Mouse (Mus musculus) midbrain, postnatal 0 days (tissue): ENCODE measurements at regions not wholly inside any gene's neighbourhood (a gene's known extent, or its start where the extent isn't known, plus 50 kb on each side); places are given as distances from the start of the nearest gene placed in this dataset.
"Not testable (repeated sequence)": the region's sequence is repeated elsewhere in the genome, so short reads cannot be mapped to it uniquely, and the experiment has no call there.

Source experiments
- ATAC-seq: fragments of 200-750 bp; cut with Nextera tagmentation; 2 replicates; pipeline ENCODE4 v1.8.0; 2017; ENCODE audit warnings: moderate number of reproducible peaks, mild to moderate bottlenecking, moderate TSS enrichment, moderate library complexity; ENCODE audit not compliant: low FRiP score
- DNase-seq: peaks from one replicate; pipeline ENCODE4 v3.0.0-alpha.2; 2015; ENCODE audit warnings: low spot score
- H3K27ac ChIP-seq: fragments of 300-500 bp; sonication (generic); 2 replicates; pipeline ENCODE4 v1.5.1; 2014; ENCODE audit warnings: low read depth, mild to moderate bottlenecking, low read length, mixed read lengths
- H3K27me3 ChIP-seq: fragments of 300-500 bp; sonication (generic); 2 replicates; pipeline ENCODE4 v1.6.1; 2014; ENCODE audit warnings: low read length, control low read depth, mixed read lengths; ENCODE audit not compliant: insufficient read depth
- H3K36me3 ChIP-seq: fragments of 300-500 bp; sonication (generic); 2 replicates; pipeline ENCODE4 v1.6.1; 2014; ENCODE audit warnings: low read length, control low read depth, mixed read lengths; ENCODE audit not compliant: insufficient read depth
- H3K4me1 ChIP-seq: fragments of 300-500 bp; sonication (generic); 2 replicates; pipeline ENCODE4 v1.6.1; 2014; ENCODE audit warnings: mild to moderate bottlenecking, control low read depth, antibody characterized with exemption, low read length, mixed read lengths; ENCODE audit not compliant: insufficient read depth
- H3K4me2 ChIP-seq: fragments of 300-500 bp; sonication (generic); 2 replicates; pipeline ENCODE4 v1.6.1; 2014; ENCODE audit warnings: low read depth, mild to moderate bottlenecking, low read length, mixed read lengths; ENCODE audit not compliant: poor library complexity, severe bottlenecking
- H3K4me3 ChIP-seq: fragments of 300-500 bp; sonication (generic); 2 replicates; pipeline ENCODE4 v1.5.1; 2014; ENCODE audit warnings: low read depth, mild to moderate bottlenecking, low read length, moderate library complexity
- H3K9ac ChIP-seq: fragments of 300-500 bp; sonication (generic); replicated peaks from 2 replicates; pipeline ENCODE4 v1.6.1; 2014; ENCODE audit warnings: mild to moderate bottlenecking, low read length, moderate library complexity, mixed read lengths; ENCODE audit not compliant: poor library complexity, severe bottlenecking
- H3K9me3 ChIP-seq: fragments of 300-500 bp; sonication (generic); 2 replicates; pipeline ENCODE4 v1.6.1; 2016; ENCODE audit warnings: low read length, control low read depth
- CTCF ChIP-seq: IDR thresholded peaks from 2 replicates; pipeline ENCODE4 v1.5.1; 2016; ENCODE audit warnings: antibody characterized with exemption, mild to moderate bottlenecking
- WGBS: fragments of 180-500 bp; shearing (Covaris S2); extraction: QIAGEN DNeasy Blood & Tissue Kit; methylation state at CpG from one replicate; pipeline ENCODE4 v1.1.7; 2014; 5-methylcytosine and 5-hydroxymethylcytosine counted together

DNA sequence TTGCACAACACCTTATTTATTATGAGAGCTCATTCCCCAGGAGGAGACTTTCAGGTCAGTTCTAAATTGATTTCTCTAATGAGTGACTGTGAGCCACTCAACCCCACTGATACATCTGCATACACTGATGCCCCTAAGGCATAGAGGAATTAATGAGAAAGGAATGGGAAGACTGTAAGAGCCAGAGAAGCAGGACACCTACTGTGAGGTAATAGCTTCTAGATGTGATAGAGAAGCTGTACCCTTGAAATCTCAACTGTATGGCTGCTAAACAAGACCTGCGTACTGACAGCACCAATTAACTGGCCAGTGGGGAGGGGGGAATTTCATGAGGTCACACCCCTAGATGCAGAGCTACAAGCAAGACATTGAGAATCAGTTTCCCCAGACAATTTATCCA is 128.3 kb upstream of the Ranbp3l start:
- no peaks in the 10 kb centered on the region for H3K4me1 ChIP-seq
- no peaks in the 10 kb centered on the region for H3K9me3 ChIP-seq
- no peak for TF ChIP-seq CTCF
- no peak overlapping the region for H3K9ac ChIP-seq
- DNase-seq (peak; percentile 41), ATAC-seq (no peak)
- H3K36me3 ChIP-seq, result no peaks in the 10 kb centered on the region
- WGBS, result 65% methylated on average over 1 of the region's 1 CpGs
- no peak overlapping the region for H3K4me2 ChIP-seq
- no peaks in the 10 kb centered on the region for H3K27me3 ChIP-seq
- no peak overlapping the region for H3K4me3 ChIP-seq
- H3K27ac ChIP-seq, result no peak overlapping the region

DNA sequence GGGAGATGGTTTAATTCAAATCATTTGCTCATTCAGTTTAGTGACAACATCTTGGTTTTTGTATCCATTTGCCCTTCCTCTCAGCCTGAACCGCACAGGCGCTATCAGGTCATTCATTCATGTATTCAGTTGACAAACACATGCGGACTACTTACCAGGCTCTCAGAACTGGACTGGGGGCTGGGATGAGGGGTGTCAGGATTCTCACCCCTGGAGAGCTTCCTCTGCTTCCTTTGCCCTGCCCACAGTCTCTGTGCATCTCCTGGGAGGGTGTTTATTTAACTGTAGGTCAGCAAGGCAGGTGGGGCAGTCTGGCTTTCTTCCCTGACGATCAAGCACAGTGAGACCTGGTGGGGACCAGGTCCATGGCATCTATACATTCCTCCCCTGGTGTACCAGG is 123.6 kb upstream of the Slc1a3 start:
- no peaks in the 10 kb centered on the region for H3K9me3 ChIP-seq
- no peak overlapping the region for H3K4me3 ChIP-seq
- H3K27me3 ChIP-seq, result no peaks in the 10 kb centered on the region
- no peak overlapping the region for H3K9ac ChIP-seq
- WGBS, result 83% methylated on average over 4 of the region's 4 CpGs
- H3K4me1 ChIP-seq, result no peaks in the 10 kb centered on the region
- H3K27ac ChIP-seq, result no peak overlapping the region
- TF ChIP-seq CTCF, result no peak
- H3K36me3 ChIP-seq, result no peaks in the 10 kb centered on the region
- ATAC-seq (no peak), DNase-seq (no peak)
- no peak overlapping the region for H3K4me2 ChIP-seq

DNA sequence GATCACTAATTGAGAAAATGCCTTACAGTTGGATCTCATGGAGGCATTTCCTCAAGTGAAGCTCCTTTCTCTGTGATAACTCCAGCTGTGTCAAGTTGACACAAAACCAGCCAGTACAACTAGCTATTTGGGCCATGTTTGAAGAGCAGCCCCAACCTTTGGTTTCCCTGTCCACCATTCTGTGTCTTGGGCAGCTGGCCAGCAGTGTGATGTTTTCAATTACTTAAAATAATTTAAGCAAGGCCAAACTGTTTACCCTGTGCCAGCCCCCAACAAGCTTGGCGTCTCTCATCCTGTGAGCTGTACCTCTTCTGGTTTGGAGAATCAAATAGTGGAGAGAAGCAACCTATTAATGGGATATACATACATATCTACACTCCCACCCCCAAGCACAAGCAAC is 122.4 kb upstream of the Slc1a3 start:
- Histone ChIP-seq H3K4me2 (no peak overlapping the region), H3K27ac (no peak overlapping the region), H3K9ac (no peak overlapping the region), H3K9me3 (no peaks in the 10 kb centered on the region), H3K27me3 (no peaks in the 10 kb centered on the region), H3K4me3 (no peak overlapping the region), H3K4me1 (no peaks in the 10 kb centered on the region), H3K36me3 (no peaks in the 10 kb centered on the region)
- DNase-seq, result no peak
- no peak for ATAC-seq
- 73% methylated on average over 1 of the region's 1 CpGs for WGBS
- TF ChIP-seq CTCF, result no peak

DNA sequence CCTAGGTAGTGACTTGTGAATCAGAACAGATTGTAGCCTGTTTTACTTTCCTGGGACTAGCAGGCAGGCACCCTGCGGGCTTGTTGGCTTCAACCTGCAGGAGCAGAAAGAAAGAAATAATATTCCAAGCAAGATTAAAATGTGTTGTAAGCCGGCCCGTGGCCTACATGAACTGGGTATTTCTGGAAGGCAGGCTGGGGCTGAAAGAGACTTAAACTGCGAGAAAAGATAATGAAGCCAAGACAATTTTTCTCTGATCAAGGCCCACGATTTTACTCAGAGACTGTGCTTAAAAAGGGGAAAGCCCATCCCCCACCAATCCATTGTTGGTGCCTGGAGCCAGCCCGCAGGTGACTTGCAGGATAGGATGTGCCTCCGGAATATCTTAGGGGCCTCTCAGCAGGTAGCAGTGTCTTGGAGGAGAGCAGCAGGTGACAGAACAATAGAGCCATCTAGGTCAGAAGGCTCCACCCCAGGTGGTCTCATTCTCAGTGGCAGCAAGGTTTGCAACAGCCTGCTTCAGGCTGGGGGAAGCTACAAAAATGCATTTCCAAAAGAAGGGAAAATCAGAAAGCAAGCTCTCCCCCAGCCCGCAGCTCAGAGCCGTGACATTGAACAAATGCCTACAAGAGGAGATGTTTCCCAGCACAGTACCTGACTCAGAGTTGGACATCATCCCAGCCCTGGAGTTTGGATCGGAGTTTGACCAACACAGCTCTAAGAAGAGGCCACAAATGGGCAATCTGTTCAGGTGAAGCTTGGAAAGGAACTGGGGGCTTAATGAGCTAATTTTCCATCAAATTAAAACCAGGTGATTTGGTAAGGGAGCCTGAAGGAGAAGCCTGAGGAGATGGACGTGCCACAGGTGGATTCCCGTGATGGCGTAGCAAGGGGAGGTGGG is 121.4 kb upstream of the Slc1a3 start:
- Histone ChIP-seq H3K27me3 (no peaks in the 10 kb centered on the region), H3K9me3 (no peaks in the 10 kb centered on the region), H3K4me1 (no peaks in the 10 kb centered on the region), H3K36me3 (no peaks in the 10 kb centered on the region), H3K27ac (no peak overlapping the region), H3K9ac (no peak overlapping the region), H3K4me3 (no peak overlapping the region), H3K4me2 (no peak overlapping the region)
- ATAC-seq (no peak), DNase-seq (no peak)
- no peak for TF ChIP-seq CTCF
- 33% methylated on average over 13 of the region's 13 CpGs for WGBS

DNA sequence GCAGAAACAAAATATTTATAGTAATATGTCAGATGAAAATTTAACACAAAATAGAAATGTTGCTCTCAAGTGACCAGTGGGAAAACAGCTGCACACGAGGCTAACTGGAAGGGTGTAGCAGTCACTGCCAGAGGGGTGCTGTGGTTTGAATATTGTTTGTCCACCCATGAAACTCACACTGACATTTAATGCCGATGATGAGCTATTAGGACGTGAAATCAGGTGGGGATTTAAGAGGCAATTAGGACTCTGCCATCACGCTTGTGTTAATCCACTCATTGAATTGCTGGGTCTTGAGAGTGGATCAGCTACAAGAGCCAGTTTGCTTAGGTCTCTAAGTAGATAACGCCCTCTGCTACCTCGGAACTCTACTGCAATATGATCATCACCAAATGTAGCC is 114.3 kb upstream of the Slc1a3 start:
- DNase-seq (no peak), ATAC-seq (no peak)
- Histone ChIP-seq H3K4me3 (no peak overlapping the region), H3K36me3 (no peaks in the 10 kb centered on the region), H3K9me3 (no peaks in the 10 kb centered on the region), H3K4me2 (no peak overlapping the region), H3K27ac (no peak overlapping the region), H3K4me1 (no peaks in the 10 kb centered on the region), H3K27me3 (no peaks in the 10 kb centered on the region), H3K9ac (no peak overlapping the region)
- no peak for TF ChIP-seq CTCF
- WGBS, result 57% methylated on average over 6 of the region's 6 CpGs

DNA sequence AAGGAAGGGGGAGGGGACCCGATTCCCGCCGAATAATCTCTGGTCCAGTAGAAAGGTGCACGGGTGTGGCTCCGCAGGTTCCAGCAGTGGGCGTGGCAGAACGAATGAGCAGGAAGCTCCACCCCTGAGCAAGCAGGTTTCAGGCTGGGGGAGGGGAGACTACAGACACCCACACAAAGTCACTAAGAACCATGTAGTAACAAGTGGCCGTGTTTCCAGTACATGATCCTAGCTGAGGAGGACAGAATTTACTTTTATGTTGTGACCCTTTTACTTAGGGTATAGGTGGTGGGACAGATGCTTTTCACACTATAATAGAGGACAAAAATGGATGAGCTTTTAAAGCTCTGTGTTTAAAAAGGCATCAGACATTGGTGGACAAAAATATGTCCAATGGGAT is 112.2 kb upstream of the Slc1a3 start:
- not testable (repeated sequence) for H3K9ac ChIP-seq, H3K9me3 ChIP-seq, H3K4me1 ChIP-seq, H3K36me3 ChIP-seq, H3K4me2 ChIP-seq, H3K27me3 ChIP-seq, H3K4me3 ChIP-seq, ATAC-seq, H3K27ac ChIP-seq, DNase-seq
- WGBS, result 100% methylated on average over 2 of the region's 8 CpGs
